Mouse (Mus musculus): ENCODE measurements at regions not wholly inside any gene's neighbourhood (a gene's known extent, or its start where the extent isn't known, plus 50 kb on each side); places are given as distances from the start of the nearest gene placed in this dataset.
"Not testable (repeated sequence)": the region's sequence is repeated elsewhere in the genome, so short reads cannot be mapped to it uniquely, and the experiment has no call there.

GRCm38 (mm10) chr11:8773862-8774261 lies 109.5 kb upstream of the Tns3 start:
- no peak for TF ChIP-seq CTCF (IDR thresholded peaks at IDR 0.05; ENCODE audit: low read depth)
- H3K9me3 ChIP-seq (ENCODE audit: low read depth, low read length) = no peaks in the 10 kb centered on the region
- H3K9ac ChIP-seq = no peak overlapping the region
- no peak overlapping the region for H3K4me2 ChIP-seq
- no peaks in the 10 kb centered on the region for H3K36me3 ChIP-seq (ENCODE audit: insufficient read depth)
- ATAC-seq (ENCODE audit: insufficient read depth) (peak; percentile 6; the same call in 1 of the 2 replicates), DNase-seq (no peak)
- H3K27ac ChIP-seq (ENCODE audit: low read depth) = no peak overlapping the region
- no peak overlapping the region for H3K4me3 ChIP-seq (ENCODE audit: low read depth, low read length)
- H3K4me1 ChIP-seq (ENCODE audit: insufficient read depth) = no peaks in the 10 kb centered on the region
- WGBS = 39% methylated on average over 6 of the region's 6 CpGs
- no peaks in the 10 kb centered on the region for H3K27me3 ChIP-seq (ENCODE audit: insufficient read depth, low read length)

GRCm38 (mm10) chr11:8773260-8773659 lies 108.9 kb upstream of the Tns3 start:
- H3K4me1 ChIP-seq (ENCODE audit: insufficient read depth) = no peaks in the 10 kb centered on the region
- H3K27ac ChIP-seq (ENCODE audit: low read depth) = no peak overlapping the region
- no peak for TF ChIP-seq CTCF (IDR thresholded peaks at IDR 0.05; ENCODE audit: low read depth)
- H3K36me3 ChIP-seq (ENCODE audit: insufficient read depth) = no peaks in the 10 kb centered on the region
- no peak overlapping the region for H3K4me3 ChIP-seq (ENCODE audit: low read depth, low read length)
- H3K9me3 ChIP-seq (ENCODE audit: low read depth, low read length) = no peaks in the 10 kb centered on the region
- DNase-seq (peak; percentile 33), ATAC-seq (ENCODE audit: insufficient read depth) (peak; percentile 36; the same call in 1 of the 2 replicates)
- 57% methylated on average over 11 of the region's 11 CpGs for WGBS
- no peaks in the 10 kb centered on the region for H3K27me3 ChIP-seq (ENCODE audit: insufficient read depth, low read length)
- H3K9ac ChIP-seq = no peak overlapping the region
- no peak overlapping the region for H3K4me2 ChIP-seq

GRCm38 (mm10) chr11:8772541-8772940 lies 108.2 kb upstream of the Tns3 start:
- Histone ChIP-seq H3K27ac (ENCODE audit: low read depth) (no peak overlapping the region), H3K4me3 (ENCODE audit: low read depth, low read length) (no peak overlapping the region), H3K4me1 (ENCODE audit: insufficient read depth) (no peaks in the 10 kb centered on the region), H3K27me3 (ENCODE audit: insufficient read depth, low read length) (no peaks in the 10 kb centered on the region), H3K9me3 (ENCODE audit: low read depth, low read length) (no peaks in the 10 kb centered on the region), H3K9ac (no peak overlapping the region), H3K36me3 (ENCODE audit: insufficient read depth) (no peaks in the 10 kb centered on the region), H3K4me2 (no peak overlapping the region)
- 53% methylated on average over 5 of the region's 5 CpGs for WGBS
- peak; percentile 41 for DNase-seq
- no peak for TF ChIP-seq CTCF (IDR thresholded peaks at IDR 0.05; ENCODE audit: low read depth)
- peak; percentile 31; the same call in 1 of the 2 replicates for ATAC-seq (ENCODE audit: insufficient read depth)

- H3K4me1 ChIP-seq (ENCODE audit: insufficient read depth); DNase-seq; H3K27me3 ChIP-seq (ENCODE audit: insufficient read depth, low read length); H3K36me3 ChIP-seq (ENCODE audit: insufficient read depth); ATAC-seq (ENCODE audit: insufficient read depth); H3K9ac ChIP-seq; H3K9me3 ChIP-seq (ENCODE audit: low read depth, low read length); H3K27ac ChIP-seq (ENCODE audit: low read depth); H3K4me3 ChIP-seq (ENCODE audit: low read depth, low read length); H3K4me2 ChIP-seq: not testable (repeated sequence)
- WGBS = 77% methylated on average over 1 of the region's 1 CpGs
Measured at GRCm38 (mm10) chr11:8768706-8769105, 104.4 kb upstream of the Tns3 start.

GRCm38 (mm10) chr11:8765541-8765885 lies 101.2 kb upstream of the Tns3 start:
- Histone ChIP-seq H3K27me3 (ENCODE audit: insufficient read depth, low read length) (no peaks in the 10 kb centered on the region), H3K4me1 (ENCODE audit: insufficient read depth) (no peaks in the 10 kb centered on the region), H3K4me2 (no peak overlapping the region), H3K9ac (no peak overlapping the region), H3K36me3 (ENCODE audit: insufficient read depth) (no peaks in the 10 kb centered on the region), H3K27ac (ENCODE audit: low read depth) (no peak overlapping the region), H3K4me3 (ENCODE audit: low read depth, low read length) (no peak overlapping the region), H3K9me3 (ENCODE audit: low read depth, low read length) (no peaks in the 10 kb centered on the region)
- ATAC-seq (ENCODE audit: insufficient read depth) (no peak), DNase-seq (no peak)
- TF ChIP-seq CTCF (IDR thresholded peaks at IDR 0.05; ENCODE audit: low read depth) = no peak
- WGBS = 67% methylated on average over 1 of the region's 1 CpGs

GRCm38 (mm10) chr11:8764861-8765540 lies 100.7 kb upstream of the Tns3 start:
- DNase-seq = no peak
- ATAC-seq (ENCODE audit: insufficient read depth) = no peak
- H3K36me3 ChIP-seq (ENCODE audit: insufficient read depth) = no peaks in the 10 kb centered on the region
- H3K4me2 ChIP-seq = no peak overlapping the region
- TF ChIP-seq CTCF (IDR thresholded peaks at IDR 0.05; ENCODE audit: low read depth) = no peak
- no peaks in the 10 kb centered on the region for H3K27me3 ChIP-seq (ENCODE audit: insufficient read depth, low read length)
- 72% methylated on average over 2 of the region's 2 CpGs for WGBS
- H3K4me3 ChIP-seq (ENCODE audit: low read depth, low read length) = no peak overlapping the region
- H3K9ac ChIP-seq = no peak overlapping the region
- H3K4me1 ChIP-seq (ENCODE audit: insufficient read depth) = no peaks in the 10 kb centered on the region
- no peak overlapping the region for H3K27ac ChIP-seq (ENCODE audit: low read depth)
- no peaks in the 10 kb centered on the region for H3K9me3 ChIP-seq (ENCODE audit: low read depth, low read length)

GRCm38 (mm10) chr11:8763448-8763847 lies 99.1 kb upstream of the Tns3 start:
- H3K4me2 ChIP-seq = no peak overlapping the region
- peak; percentile 31 for DNase-seq
- no peaks in the 10 kb centered on the region for H3K9me3 ChIP-seq (ENCODE audit: low read depth, low read length)
- H3K27me3 ChIP-seq (ENCODE audit: insufficient read depth, low read length) = no peaks in the 10 kb centered on the region
- H3K36me3 ChIP-seq (ENCODE audit: insufficient read depth) = no peaks in the 10 kb centered on the region
- H3K9ac ChIP-seq = no peak overlapping the region
- H3K27ac ChIP-seq (ENCODE audit: low read depth) = no peak overlapping the region
- H3K4me3 ChIP-seq (ENCODE audit: low read depth, low read length) = no peak overlapping the region
- TF ChIP-seq CTCF (IDR thresholded peaks at IDR 0.05; ENCODE audit: low read depth) = no peak
- WGBS = 55% methylated on average over 7 of the region's 7 CpGs
- peak; percentile 38; the same call in 1 of the 2 replicates for ATAC-seq (ENCODE audit: insufficient read depth)
- no peaks in the 10 kb centered on the region for H3K4me1 ChIP-seq (ENCODE audit: insufficient read depth)
